Mouse (Mus musculus) spleen, adult 12 weeks (tissue): ENCODE data around the gene Nexn.

Experiments used
- DNase-seq: peaks from one replicate; pipeline ENCODE4 v3.0.0; 2022; ENCODE audit warnings: low spot score

The Nexn gene

DNA sequence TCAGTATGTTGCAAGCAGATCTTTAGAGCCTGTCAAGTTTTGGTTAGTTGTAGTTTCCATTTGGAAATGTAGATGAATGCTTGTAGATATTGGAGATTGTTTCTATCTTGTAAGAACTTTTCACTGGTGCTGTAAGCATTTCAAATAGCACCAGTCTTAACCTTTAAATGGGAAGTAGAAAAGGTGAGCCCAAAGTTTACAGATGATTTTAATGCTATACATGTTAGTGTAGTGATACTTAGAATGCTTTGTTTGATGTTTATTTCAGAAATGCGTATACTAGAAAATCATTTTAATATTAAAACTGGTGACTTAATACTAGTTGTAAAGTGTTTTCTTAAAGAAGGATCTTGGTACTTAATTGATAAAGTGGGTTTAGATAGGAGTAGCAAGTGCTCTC lies 30.3 kb downstream of the Nexn start:
- DNase-seq = no peak

DNA sequence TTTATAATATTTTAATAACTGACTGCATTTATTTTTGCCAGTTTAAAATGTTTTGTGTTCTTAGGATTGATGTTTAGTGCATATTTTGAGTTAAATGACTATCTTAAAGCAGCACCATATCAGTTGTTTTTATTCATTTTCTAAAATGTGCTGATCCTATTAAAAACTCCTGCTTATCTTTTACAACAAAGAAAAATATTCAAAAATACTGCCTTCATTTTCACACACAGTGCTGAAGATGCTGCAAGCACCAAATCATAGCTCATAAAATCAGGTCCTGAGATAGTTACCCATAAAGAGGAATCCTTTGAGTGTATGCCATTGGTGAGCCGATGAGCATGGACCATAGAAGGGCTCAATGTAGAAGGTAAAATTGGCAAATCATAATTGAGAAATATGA lies 30.9 kb downstream of the Nexn start:
- no peak for DNase-seq

DNA sequence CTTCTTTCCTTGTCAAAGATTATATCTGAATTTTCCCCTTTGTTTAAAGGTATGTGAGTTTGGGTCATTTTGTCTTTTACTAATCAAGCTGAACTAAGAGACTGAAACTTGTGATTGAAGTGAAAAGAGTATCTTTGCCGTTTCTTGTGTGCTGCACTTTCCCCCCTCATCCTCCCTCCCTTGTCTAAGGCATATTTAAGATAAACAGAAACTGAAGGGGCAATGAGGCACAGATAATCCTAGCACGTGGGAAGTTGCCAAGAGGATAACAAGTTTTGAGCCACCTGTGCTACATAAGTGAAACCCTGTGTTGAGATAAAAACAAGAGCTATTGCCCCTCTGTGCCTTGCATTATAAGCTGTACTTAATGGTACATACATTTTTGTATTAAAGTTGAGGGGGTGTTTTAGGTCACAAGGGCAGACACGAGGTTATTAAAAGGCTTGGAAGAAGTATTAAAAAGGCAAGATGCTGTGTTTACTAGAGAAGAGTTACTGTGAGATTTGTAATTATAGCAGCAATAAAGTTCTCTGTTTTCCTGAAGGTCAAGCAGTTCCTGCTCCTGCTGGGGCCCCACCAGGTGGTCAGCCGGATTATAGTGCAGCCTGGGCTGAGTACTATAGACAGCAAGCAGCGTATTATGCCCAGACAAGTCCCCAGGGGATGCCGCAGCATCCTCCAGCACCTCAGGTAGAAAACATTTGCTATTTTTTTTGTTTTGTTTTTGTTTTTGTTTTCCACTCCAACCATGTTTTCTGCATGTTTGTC lies 34.6 kb downstream of the Nexn start:
- no peak for DNase-seq

DNA sequence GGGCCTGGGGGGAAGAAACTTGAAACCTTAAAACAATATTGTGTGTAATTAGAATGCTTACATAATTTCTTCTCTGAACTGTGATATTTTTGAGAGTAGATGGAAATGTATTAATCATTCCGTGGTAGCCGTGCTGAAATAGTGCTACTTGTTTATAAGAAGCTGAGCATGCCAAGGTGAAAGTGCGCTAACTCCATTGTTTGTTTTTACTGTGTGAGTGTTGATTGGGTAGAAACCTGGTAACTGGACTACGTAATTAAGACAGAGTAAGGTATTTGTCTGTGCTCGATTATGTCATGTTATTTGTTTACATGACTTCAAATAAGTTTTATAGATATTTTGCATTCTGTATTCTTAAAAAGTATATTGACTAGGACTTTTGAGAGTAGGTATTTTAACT lies 36.9 kb downstream of the Nexn start:
- DNase-seq = no peak

DNA sequence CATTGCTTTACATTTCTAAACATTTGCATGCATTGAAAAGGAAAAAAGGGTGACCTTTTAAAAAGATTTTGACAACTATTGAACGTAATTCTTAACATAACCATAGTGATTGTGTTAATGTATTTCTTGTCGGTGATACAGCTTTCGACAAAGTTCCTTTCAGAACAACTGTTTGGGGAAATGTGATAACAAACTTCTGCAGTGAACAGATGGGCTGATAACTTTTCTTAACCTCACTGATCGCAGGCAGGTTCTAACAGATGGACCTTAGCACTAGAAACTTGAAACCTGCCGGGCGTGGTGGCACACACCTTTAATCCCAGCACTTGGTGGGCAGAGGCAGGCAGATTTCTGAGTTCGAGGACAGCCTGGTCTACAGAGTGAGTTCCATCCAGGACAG lies 37.3 kb downstream of the Nexn start:
- DNase-seq = no peak

DNA sequence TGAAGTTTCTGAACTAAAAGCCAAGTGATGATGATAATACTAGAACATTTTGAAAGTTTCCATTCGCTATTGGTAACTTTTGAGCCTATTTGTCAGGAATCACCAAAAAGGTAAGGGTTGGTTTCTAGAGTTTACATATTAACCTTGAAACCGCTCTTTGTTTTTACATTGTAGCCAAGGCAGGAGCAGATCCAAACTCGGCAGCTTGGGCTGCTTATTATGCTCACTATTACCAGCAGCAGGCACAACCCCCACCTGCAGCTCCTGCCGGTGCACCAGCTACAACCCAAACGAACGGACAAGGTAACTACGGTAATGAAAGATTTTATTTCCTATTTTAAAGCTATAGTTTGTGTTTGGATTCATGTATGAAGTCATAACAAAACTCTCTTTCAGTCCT lies 40.2 kb downstream of the Nexn start:
- DNase-seq = no peak

DNA sequence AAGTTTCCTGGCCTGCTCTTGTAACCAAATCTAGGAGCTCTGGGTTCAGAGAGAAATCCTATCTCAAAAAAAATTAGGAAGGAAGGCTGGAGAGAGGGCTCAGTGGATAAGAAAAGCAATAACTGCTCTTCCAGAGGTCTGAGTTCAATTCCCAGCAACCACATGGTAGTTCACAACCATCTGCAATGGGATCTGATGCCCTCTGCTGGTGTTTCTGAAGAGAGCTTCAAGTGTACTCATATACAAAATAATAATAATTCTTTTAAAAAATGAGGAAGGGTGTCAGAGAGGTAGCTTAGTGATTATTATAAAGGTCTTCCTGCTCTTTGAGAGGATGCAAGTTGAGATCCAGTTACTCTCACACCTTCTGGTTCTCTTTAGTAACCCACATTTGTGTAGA lies 41.2 kb downstream of the Nexn start:
- DNase-seq = no peak

DNA sequence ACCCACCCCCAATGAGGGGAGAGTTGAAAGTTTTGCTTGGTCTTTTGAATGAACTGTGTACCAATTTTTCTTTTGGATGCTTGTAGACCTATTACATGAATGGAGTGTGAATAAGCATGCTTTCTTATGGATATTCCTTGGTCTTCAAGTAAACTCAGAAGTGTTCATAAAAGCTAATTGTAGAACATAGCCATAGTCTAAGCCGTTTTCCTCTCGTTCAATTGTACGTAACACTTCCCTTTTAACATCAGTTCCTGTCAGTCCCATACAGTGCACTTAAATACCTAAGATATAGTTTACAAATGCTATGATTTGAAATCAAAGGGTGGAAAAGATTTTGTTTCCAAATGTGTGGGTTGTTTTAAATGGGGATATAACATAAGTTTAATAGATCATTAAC lies 52.7 kb downstream of the Nexn start:
- no peak for DNase-seq

DNA sequence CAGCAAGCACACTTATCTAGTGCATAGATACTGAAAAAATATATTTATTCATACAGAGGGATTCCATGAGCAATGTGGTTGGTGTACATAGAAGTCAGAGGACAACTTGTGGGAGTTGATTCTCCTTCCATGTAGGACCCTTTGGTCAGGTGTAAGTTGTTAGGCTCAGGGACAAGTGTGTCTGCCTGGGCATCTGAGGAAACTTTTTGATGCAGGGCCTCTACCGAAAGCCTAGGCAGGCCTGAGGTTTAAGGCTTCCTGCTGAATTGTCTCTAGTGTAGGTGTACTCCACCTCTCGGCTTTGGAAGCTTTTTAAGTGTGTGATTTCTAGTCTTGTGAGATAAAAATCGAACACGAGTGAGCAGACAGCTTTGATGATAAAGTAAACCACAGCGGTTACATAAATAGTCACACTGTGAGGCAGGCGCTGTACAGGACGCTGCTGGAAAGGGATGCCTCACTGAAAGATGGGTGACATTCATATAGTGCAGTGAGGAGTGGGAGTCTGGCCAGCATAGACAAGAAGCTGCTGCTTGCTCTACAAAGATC lies 54.3 kb downstream of the Nexn start:
- no peak for DNase-seq

DNA sequence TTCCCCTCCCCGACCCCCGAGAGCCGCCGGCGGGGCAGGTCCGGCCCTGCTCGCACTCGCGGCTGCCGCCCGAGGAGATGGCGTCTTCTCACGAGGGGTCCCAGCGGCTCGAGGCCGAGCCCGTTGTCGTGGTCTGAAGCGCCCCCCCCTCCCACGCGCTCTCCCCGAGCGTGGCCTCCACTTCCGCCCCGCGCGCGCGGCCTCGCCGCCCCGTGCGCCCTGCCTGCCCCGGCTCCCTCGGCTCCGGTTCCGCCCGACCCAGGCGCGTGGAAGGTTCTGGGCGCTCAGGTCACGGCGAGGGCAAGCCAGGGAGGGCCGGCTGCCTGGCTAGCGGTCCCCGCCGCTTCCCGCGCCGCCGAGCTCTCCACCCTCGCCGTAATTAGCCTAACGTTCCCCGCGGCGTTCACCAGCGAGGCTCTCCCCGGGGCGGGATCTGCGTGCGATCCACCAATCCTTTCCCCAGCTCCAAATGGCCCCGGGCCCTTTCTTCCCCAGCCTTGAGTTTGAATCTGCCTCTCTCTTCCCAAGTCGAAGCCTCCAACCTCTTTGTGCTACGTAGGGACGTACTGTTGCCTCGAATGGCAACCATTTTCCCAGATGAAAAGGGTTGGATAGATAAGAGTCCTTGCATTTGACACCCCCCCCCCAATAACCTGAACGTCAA lies 55.3 kb downstream of the Nexn start:
- peak; percentile 59 for DNase-seq

DNA sequence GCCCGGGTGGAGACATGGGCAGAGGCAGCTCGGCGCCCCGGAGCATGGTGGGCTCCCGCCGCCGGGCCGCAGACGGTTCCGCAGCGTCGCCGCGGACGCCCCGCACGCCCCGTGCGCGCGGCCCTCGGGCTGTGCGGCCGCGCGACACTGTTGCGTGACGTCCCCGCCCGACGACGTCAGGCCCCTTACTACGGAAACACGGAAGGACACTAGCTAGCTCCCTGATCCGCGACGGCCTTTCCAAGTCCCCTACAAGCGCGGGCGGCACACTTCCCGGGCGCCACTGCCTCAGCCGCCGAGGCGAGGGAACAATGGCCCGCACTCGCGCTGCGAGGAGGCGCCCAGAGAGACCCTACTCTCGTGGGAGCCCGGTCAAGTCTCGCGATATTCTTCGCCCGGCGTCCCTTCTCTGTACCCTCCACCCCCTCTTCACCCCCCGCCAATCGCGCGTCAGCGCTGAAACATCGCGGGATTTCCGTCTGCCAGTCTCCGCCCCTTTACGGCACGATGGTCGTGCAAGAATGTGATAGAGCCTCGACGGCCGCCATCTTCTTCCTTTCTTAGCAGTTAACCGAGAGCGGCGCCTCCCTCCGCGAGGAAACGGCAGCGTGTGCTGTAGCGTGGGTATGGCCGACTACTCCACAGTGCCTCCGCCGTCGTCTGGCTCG lies 56.0 kb downstream of the Nexn start, which contains the start of the genes Dnajb4 and Fubp1:
Gene Dnajb4 (minus strand): TSS at position 336 of the 668 bp plus-strand sequence.
Gene Fubp1 (plus strand): TSS at position 456 of the 668 bp plus-strand sequence.
- DNase-seq = peak; percentile 100

DNA sequence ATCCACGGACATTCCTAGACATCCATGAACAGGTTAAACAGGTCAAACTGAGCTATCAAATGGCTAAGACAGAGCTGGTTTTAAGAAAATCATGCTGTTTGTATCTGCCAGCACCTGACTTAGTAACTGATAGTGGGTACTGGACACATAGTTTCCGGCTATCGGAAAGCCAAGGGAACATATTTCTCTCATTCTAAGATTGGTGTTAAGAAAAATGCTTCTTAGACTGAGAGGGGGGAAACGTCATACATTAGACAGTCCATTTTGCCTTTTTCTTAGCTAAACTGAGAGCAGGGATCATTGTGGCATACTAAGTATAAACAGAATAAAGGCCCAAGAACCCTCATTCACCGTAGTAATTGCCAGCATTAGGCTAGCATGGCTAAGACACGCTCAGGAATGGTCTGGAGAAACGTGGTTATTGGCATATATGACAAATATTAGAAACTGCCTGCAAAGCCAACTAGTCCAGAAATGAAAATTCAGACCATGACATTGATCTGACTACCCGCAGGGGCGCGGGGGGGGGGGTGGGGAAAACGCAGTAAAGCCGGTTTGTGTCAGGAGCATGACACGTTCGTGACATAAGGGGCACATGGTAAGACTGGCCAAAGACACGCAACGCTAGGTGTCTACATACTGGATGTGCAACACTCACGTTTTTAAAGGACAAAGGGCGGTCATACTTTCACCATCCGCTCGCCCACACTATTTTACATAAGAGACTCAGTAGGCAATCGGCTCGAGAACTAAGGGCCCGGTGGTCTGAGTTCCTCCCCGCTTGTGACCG lies 56.8 kb downstream of the Nexn start:
- DNase-seq = peak; percentile 39

DNA sequence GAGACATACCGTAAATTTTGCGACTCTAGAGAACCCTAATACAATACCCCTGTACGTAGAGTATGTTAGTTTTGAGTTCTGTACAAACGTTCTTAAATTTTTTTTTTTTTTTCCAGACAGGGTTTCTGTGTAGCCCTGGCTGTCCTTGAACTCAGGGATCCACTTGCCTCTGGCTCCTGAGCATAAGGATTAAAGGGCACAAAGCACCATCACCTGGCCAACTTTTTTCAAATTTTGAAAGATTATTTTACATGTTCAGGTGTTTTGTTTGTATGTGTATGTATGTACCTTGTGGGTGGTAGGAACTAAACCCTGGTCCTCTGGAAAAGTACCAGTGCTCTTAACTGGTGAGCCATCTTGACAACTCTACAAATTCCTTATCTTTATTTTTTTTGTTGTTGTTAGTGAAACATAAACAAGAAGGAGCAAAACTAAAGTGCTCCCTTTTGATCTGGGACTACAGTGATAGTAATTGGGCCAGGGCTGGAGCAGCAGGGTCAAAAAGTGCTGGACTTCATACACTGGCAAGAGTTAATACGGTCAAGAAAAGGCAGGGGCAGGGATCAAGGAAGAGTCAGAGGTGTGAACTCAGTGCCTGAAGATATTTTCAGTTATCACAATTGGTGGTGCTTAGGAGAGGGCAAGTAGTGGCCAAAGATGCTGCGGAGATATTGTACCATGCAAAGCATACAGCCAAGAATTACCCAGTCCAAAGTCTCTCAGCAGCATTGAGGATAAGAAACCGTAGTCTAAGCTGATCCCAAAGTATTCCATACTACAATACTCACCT lies 57.9 kb downstream of the Nexn start:
- no peak for DNase-seq

DNA sequence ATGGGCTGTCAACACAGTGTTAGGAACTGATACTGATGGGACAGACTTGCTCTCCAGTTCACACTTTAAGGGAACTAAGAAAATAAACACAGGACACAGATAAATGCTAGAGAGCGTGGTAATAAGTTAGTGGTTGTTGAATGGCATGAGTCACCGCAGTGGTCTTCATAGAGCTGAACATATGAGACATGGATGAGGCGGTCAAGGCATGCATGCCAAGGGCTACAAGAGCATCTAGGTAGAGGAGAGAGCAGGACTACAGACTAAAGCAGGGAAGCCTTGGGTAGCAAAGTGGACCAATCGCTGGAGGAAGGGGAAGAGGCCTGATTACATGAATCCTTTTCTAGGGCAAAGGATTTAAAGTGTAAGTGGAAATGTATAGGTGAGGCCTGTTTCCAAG lies 59.0 kb downstream of the Nexn start:
- DNase-seq = no peak

DNA sequence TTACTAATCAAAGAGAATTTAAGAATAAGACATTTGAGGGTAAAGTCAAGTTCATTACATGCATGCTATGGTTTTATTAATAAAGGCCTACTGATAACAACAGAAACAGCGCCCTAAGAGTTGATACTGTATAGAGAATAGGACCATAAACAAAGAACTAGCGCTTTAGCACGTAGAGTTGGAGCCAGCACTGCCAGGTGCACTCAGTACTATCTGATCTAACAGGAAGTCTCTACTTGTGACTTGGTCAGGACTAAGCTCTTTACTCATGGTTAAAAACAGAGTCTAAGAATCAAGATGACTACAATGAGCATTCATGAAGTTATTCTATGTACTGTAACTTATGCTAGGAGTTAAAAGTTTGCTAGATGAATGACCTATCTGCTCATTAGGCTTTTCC lies 61.6 kb downstream of the Nexn start:
- DNase-seq = no peak

DNA sequence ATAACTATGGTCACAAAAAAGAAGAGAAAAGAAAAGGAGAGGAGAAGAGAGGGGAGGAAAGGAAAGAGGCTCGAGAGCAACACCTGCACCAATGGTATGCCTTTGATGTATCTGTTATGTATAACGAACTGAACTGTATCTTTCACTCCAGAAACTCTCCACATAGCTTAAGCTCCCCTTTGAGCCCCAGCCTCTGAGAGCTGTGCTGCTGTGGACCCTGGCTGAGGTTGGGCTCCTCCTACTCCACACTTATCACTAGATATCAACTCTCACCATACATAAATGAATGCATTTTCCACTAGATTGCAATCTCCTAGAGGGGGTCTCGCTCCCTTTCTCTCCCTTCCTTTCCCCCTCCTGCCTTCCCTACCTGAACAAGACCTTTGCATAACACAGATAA lies 62.2 kb downstream of the Nexn start:
- no peak for DNase-seq

DNA sequence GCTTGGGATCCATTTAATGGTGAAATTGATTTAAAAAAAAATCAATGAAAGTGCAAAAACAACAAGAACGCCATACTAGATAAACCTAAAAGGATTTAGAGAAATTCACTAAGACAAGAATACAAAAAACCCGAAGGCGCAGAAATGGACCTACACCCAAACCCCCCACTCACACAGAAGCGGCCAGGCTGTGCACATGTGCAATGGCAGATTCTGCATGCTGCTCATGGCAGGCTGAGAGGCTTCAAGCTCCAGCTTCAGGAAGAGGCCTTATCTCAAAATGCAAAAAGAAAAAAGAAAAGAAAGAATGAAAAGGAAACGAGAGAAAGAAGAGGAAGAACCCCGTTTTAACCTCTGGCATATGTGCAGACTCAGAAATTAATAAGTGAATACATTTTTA lies 62.7 kb downstream of the Nexn start:
- no peak for DNase-seq

DNA sequence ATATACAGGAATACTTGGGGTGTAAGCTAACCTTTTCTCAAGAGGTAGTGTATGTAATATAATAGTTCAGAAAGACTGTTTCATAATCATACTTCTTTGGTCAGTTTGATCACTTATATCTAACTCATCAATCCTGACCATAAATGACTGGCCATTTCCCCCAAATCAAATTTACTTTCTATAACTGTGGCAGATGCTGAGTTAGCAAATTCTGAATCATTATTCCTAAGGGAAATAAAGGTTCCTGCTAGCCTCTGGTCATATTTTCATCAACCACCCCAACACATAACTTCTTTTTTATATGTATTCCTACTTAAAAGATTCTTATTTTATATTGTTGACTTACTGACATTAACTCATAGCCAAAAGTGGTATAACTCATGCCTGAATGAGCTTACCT lies 63.2 kb downstream of the Nexn start:
- no peak for DNase-seq

DNA sequence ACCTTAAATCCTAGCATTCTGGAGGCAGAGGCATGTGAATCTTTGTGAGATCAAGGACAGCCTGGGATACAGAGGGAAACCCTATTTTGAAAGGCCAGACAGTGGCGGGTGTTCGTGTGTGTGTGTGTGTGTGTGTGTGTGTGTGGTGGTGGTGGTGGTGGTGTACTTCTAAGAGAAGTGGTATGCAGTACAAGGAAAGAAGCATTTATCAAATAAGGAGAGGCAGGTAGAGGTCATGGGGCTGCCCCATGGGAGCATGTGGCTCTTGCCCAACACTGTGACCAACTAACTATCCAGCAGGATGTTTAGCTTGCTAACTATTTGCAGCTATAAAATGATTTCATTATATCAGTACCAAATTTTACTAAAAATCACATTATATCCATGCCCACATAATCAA lies 64.5 kb downstream of the Nexn start:
- DNase-seq = no peak

DNA sequence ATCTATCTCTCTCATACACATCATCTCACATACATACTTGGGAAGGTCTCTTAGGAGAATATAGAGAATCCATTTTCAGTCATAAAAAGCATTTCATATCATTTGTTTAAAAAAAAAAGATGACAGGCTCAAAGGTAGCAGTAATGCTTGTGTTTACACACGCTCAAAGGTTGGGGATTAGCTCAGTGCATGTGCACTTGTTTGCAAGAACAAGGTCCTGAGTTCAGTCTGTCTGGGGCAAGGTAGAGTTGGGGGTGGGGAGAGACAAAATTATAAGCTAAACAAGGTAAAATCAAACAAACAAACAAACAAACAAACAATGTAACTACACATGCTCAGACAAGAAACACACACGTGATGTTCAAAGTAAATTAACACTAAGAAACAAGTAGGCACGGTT lies 65.0 kb downstream of the Nexn start:
- DNase-seq = no peak

DNA sequence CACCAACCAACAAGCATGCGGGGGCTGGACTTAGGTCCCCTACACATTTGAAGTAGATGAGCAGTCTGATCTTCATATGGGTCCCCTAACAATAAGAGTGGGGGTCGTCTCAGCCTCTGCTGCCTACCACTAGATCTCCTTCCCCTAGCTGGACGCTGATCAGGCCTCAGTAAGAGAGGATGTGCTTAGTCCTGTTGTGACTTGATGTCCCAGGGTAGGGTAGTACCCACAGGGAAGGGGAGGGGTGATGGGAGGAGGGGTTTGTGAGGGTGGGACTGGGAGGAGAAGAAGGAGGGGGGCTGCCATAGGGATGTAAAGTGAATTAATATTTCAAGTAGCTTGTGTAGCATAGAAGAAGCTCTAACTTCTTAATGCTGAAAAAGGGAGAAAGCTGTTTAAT lies 67.0 kb downstream of the Nexn start:
- DNase-seq = no peak
